Mouse (Mus musculus) myocyte (in vitro differentiated cells): ENCODE measurements around the gene Pla2g5. TPM values are rescaled to one million over a fixed set of nuclear protein-coding genes. Genes with fewer than 3 reads are reported as not detected.

Experiments
- H3K27me3 ChIP-seq: one replicate; pipeline ENCODE4 v1.6.1; 2011; ENCODE audit not compliant: control insufficient read depth, insufficient read depth, insufficient read length
- H3K36me3 ChIP-seq: one replicate; pipeline ENCODE4 v1.6.1; 2011; ENCODE audit not compliant: control insufficient read depth, insufficient read depth
- H3K4me2 ChIP-seq: one replicate; pipeline ENCODE4 v1.6.1; 2011; ENCODE audit warnings: low read depth, control low read depth
- H3K4me3 ChIP-seq: one replicate; pipeline ENCODE4 v1.5.1; 2011; ENCODE audit warnings: mild to moderate bottlenecking, control low read depth, moderate library complexity
- H3K79me2 ChIP-seq: one replicate; pipeline ENCODE4 v1.6.1; 2011; ENCODE audit not compliant: control insufficient read depth, insufficient read depth
- H3ac ChIP-seq: one replicate; pipeline ENCODE4 v1.6.1; 2011; ENCODE audit not compliant: control insufficient read depth, insufficient read length
- CEBPB ChIP-seq: IDR thresholded peaks from 2 replicates; pipeline ENCODE4 v1.6.1; 2011; ENCODE audit warnings: mild to moderate bottlenecking, moderate library complexity; ENCODE audit not compliant: poor library complexity, insufficient read depth, severe bottlenecking
- MAX ChIP-seq: IDR thresholded peaks from one replicate; pipeline ENCODE4 v1.6.1; 2011; ENCODE audit warnings: low read depth, mild to moderate bottlenecking, control low read depth
- MYOD1 ChIP-seq, 3 experiments: IDR thresholded peaks; one replicate each; pipeline ENCODE4 v1.6.1; 2011; ENCODE audit warnings: control low read depth in 2 of 3, low read depth in 2 of 3, mild to moderate bottlenecking in 2 of 3, moderate library complexity in 1 of 3; ENCODE audit not compliant: insufficient read length in 2 of 3, control insufficient read depth in 1 of 3
- MYOG ChIP-seq, 3 experiments: IDR thresholded peaks; one replicate each; pipeline ENCODE4 v1.6.1; 2011; ENCODE audit warnings: control low read depth in 2 of 3, low read depth in 2 of 3, mild to moderate bottlenecking in 2 of 3; ENCODE audit not compliant: insufficient read length in 2 of 3, control insufficient read depth in 1 of 3, insufficient read depth in 1 of 3
- POLR2A ChIP-seq: IDR thresholded peaks from one replicate; pipeline ENCODE4 v1.6.1; 2011; ENCODE audit warnings: low read depth, mild to moderate bottlenecking, control low read depth, moderate library complexity; ENCODE audit not compliant: insufficient read length
- POLR2AphosphoS2 ChIP-seq: IDR thresholded peaks from one replicate; pipeline ENCODE4 v1.6.1; 2011; ENCODE audit warnings: low read depth, control low read depth; ENCODE audit not compliant: insufficient read length
- REST ChIP-seq: IDR thresholded peaks from one replicate; pipeline ENCODE4 v1.6.1; 2011; ENCODE audit warnings: mild to moderate bottlenecking, control low read depth, moderate library complexity; ENCODE audit not compliant: insufficient read depth, insufficient read length
- SRF ChIP-seq: IDR thresholded peaks from one replicate; pipeline ENCODE4 v1.6.1; 2011; ENCODE audit warnings: low read depth; ENCODE audit not compliant: control insufficient read depth, insufficient read length
- TCF12 ChIP-seq: IDR thresholded peaks from one replicate; pipeline ENCODE4 v1.6.1; 2011; ENCODE audit warnings: mild to moderate bottlenecking, control low read depth; ENCODE audit not compliant: poor library complexity, insufficient read depth, severe bottlenecking
- TCF3 ChIP-seq: IDR thresholded peaks from one replicate; pipeline ENCODE4 v1.6.1; 2011; ENCODE audit warnings: low read depth, control low read depth; ENCODE audit not compliant: insufficient read length
- USF1 ChIP-seq: IDR thresholded peaks from one replicate; pipeline ENCODE4 v1.6.1; 2011; ENCODE audit warnings: low read depth, mild to moderate bottlenecking, control low read depth, moderate library complexity
- polyA plus RNA-seq: library from polyadenylated mRNA; unstranded; fragments of >200 nt; fragmentation: generic; extraction: Trizol; gene quantifications from one replicate; pipeline ENCODE4 v1.2.1, GENCODE M21; 2012; ENCODE audit warnings: missing spikeins

The Pla2g5 gene
- polyA plus RNA-seq, 1 experiment, result 0.10 TPM

DNA sequence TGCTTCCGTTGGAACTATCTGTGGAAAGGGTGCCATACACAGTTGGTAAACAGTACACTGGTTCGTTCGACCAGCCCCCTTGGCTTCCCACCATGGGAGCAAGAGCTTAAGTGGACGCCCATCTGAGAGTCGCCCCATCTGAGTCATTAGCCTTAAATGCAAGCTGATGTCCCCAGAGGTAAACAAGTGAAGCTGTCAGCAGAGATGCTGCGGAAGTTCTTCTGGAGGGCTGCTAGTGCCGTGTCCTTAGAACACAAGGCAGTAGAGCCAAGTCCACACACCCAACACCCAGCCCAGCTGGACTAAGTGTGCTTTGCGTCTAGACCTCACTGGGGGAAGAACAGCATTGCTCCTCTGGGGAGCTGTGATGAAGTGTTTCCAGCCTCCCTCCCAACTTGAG, 26.4 kb upstream of the Pla2g5 start:
- Histone ChIP-seq H3K4me2 (no peak overlapping the region), H3K4me3 (no peak overlapping the region), H3ac (no peak overlapping the region), H3K79me2 (no peaks in the 10 kb centered on the region), H3K27me3 (no peaks in the 10 kb centered on the region), H3K36me3 (no peaks in the 10 kb centered on the region)
- no peak for TF ChIP-seq POLR2AphosphoS2
- TF ChIP-seq MAX, result no peak
- TF ChIP-seq CEBPB, result no peak
- TF ChIP-seq MYOG (IDR thresholded peaks at IDR 0.05; ENCODE audit: control insufficient read depth in 1 of 3, insufficient read depth in 1 of 3, insufficient read length in 2 of 3, low read depth in 2 of 3), result no peak
- TF ChIP-seq MYOD1 (IDR thresholded peaks at IDR 0.05; ENCODE audit: control insufficient read depth in 1 of 3, insufficient read length in 2 of 3, low read depth in 2 of 3), result no peak
- no peak for TF ChIP-seq SRF
- no peak for TF ChIP-seq USF1
- no peak for TF ChIP-seq TCF3

DNA sequence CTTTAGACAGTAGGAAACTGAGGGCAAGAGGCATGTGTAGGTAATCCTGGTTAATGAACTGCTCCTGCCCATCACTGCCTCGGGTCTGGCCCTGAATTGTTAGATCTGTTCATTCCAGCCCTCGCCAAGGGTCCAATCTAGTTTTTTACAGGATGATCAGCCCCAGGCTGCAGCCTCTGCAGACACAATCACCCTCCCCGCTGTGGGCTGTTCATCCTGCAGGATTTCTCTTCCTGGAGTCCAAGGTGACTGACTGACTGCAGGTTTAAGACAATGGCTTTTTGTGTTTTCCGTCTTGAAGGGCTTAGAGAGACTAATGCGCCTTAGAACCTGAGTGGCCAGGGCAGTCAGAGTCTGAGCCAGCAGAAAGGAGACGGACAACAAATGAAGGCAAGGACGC, 25.9 kb upstream of the Pla2g5 start:
- H3K79me2 ChIP-seq, result no peaks in the 10 kb centered on the region
- no peak overlapping the region for H3ac ChIP-seq
- no peak overlapping the region for H3K4me2 ChIP-seq
- no peaks in the 10 kb centered on the region for H3K27me3 ChIP-seq
- TF ChIP-seq REST, result no peak
- no peak for TF ChIP-seq TCF3
- no peak for TF ChIP-seq MYOD1 (IDR thresholded peaks at IDR 0.05; ENCODE audit: control insufficient read depth in 1 of 3, insufficient read length in 2 of 3, low read depth in 2 of 3)
- TF ChIP-seq TCF12, result no peak
- no peaks in the 10 kb centered on the region for H3K36me3 ChIP-seq
- H3K4me3 ChIP-seq, result no peak overlapping the region

DNA sequence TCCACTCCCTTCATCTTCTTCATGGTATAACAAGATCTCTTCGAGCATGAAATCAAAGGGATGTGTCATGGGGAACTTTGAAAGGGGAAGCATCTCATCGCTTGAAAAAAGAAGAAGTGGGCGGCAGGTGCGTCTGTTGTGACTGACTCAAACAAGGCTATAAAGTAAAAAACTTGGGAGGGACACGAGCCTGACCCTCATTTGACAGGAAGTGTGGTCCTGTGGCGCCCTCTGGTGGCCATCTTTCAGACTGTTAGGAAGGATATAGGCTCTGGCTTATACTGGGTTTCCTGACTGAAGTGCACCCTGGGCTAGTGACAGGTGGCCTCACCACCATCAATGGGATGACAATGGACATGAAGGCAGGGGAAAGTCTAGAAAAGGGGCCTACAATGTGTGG, 21.0 kb upstream of the Pla2g5 start:
- no peaks in the 10 kb centered on the region for H3K36me3 ChIP-seq
- no peaks in the 10 kb centered on the region for H3K27me3 ChIP-seq
- H3ac ChIP-seq, result no peak overlapping the region
- H3K79me2 ChIP-seq, result no peaks in the 10 kb centered on the region
- H3K4me2 ChIP-seq, result no peak overlapping the region
- no peak overlapping the region for H3K4me3 ChIP-seq
- TF ChIP-seq REST (no peak), MYOD1 (IDR thresholded peaks at IDR 0.05; ENCODE audit: control insufficient read depth in 1 of 3, insufficient read length in 2 of 3, low read depth in 2 of 3) (no peak), POLR2AphosphoS2 (peak; percentile 36)

- Histone ChIP-seq H3K27me3 (no peaks in the 10 kb centered on the region), H3K4me2 (no peak overlapping the region), H3K79me2 (no peaks in the 10 kb centered on the region), H3ac (no peak overlapping the region), H3K36me3 (no peaks in the 10 kb centered on the region), H3K4me3 (no peak overlapping the region)
- no peak for TF ChIP-seq TCF12
- no peak for TF ChIP-seq POLR2A
- TF ChIP-seq MYOG (IDR thresholded peaks at IDR 0.05; ENCODE audit: control insufficient read depth in 1 of 3, insufficient read depth in 1 of 3, insufficient read length in 2 of 3, low read depth in 2 of 3), result no peak
These were observed 18.9 kb upstream of the Pla2g5 start for GRCm38 (mm10) chr4:138882179-138882578.

GRCm38 (mm10) chr4:138880811-138881584, 17.7 kb upstream of the Pla2g5 start:
- H3K4me3 ChIP-seq, result no peak overlapping the region
- H3K4me2 ChIP-seq, result no peak overlapping the region
- no peak for TF ChIP-seq USF1
- TF ChIP-seq POLR2A, result no peak
- TF ChIP-seq MAX, result no peak
- no peak for TF ChIP-seq TCF12
- no peak for TF ChIP-seq REST
- no peak for TF ChIP-seq MYOG (IDR thresholded peaks at IDR 0.05; ENCODE audit: control insufficient read depth in 1 of 3, insufficient read depth in 1 of 3, insufficient read length in 2 of 3, low read depth in 2 of 3)
- no peak for TF ChIP-seq CEBPB
- no peak for TF ChIP-seq MYOD1 (IDR thresholded peaks at IDR 0.05; ENCODE audit: control insufficient read depth in 1 of 3, insufficient read length in 2 of 3, low read depth in 2 of 3)
- TF ChIP-seq POLR2AphosphoS2, result no peak
- no peak for TF ChIP-seq TCF3
- no peak for TF ChIP-seq SRF
- H3ac ChIP-seq, result no peak overlapping the region
- no peaks in the 10 kb centered on the region for H3K36me3 ChIP-seq
- no peaks in the 10 kb centered on the region for H3K27me3 ChIP-seq
- no peaks in the 10 kb centered on the region for H3K79me2 ChIP-seq
